Mouse (Mus musculus): ENCODE results near the gene Fkbp9. TPM values are rescaled to one million over a fixed set of nuclear protein-coding genes. Genes with fewer than 3 reads are reported as not detected.
"Not testable (repeated sequence)": the region's sequence is repeated elsewhere in the genome, so short reads cannot be mapped to it uniquely, and the experiment has no call there.

Fkbp9 gene
- polyA plus RNA-seq, 1 experiment from 2014 or later = 154 TPM

- WGBS = 77% methylated on average over 3 of the region's 3 CpGs
- Histone ChIP-seq H3K27ac (ENCODE audit: poor library complexity, severe bottlenecking) (no peak overlapping the region), H3K36me3 (peaks cover 28% of the 10 kb centered on the region), H3K4me3 (no peak overlapping the region), H3K27me3 (replicated peaks) (no peaks in the 10 kb centered on the region), H3K4me1 (replicated peaks) (peaks cover 9% of the 10 kb centered on the region), H3K9me3 (replicated peaks) (no peaks in the 10 kb centered on the region), H3K9ac (no peak overlapping the region), H3K4me2 (no peak overlapping the region)
- ATAC-seq (ENCODE audit: insufficient number of reproducible peaks, low FRiP score) = no peak
These were observed 5.8 kb downstream of the Fkbp9 start for GRCm38 (mm10) chr6:56837621-56838020.

GRCm38 (mm10) chr6:56843229-56843628, 11.4 kb downstream of the Fkbp9 start:
- peaks cover 6% of the 10 kb centered on the region; the same call in 1 of the 2 replicates for H3K4me1 ChIP-seq (replicated peaks)

GRCm38 (mm10) chr6:56844365-56844764, 12.5 kb downstream of the Fkbp9 start:
- Histone ChIP-seq H3K27ac (ENCODE audit: poor library complexity, severe bottlenecking) (no peak overlapping the region), H3K36me3 (peaks cover 8% of the 10 kb centered on the region), H3K4me3 (no peak overlapping the region), H3K9me3 (replicated peaks) (no peaks in the 10 kb centered on the region), H3K27me3 (replicated peaks) (no peaks in the 10 kb centered on the region), H3K4me2 (no peak overlapping the region), H3K4me1 (replicated peaks) (peaks cover 17% of the 10 kb centered on the region), H3K9ac (no peak overlapping the region)
- ATAC-seq (ENCODE audit: insufficient number of reproducible peaks, low FRiP score) = no peak
- WGBS = 62% methylated on average over 2 of the region's 2 CpGs

More at GRCm38 (mm10) chr6:56843229-56843628, 11.4 kb downstream of the Fkbp9 start:
- Histone ChIP-seq H3K9ac (no peak overlapping the region), H3K9me3 (replicated peaks) (no peaks in the 10 kb centered on the region), H3K4me3 (no peak overlapping the region), H3K36me3 (peaks cover 12% of the 10 kb centered on the region), H3K27me3 (replicated peaks) (no peaks in the 10 kb centered on the region), H3K4me2 (no peak overlapping the region), H3K27ac (ENCODE audit: poor library complexity, severe bottlenecking) (no peak overlapping the region)
- 80% methylated on average over 3 of the region's 3 CpGs for WGBS
- ATAC-seq (ENCODE audit: insufficient number of reproducible peaks, low FRiP score) = no peak

GRCm38 (mm10) chr6:56848974-56849373, 17.1 kb downstream of the Fkbp9 start:
- Histone ChIP-seq H3K4me3 (no peak overlapping the region), H3K27ac (ENCODE audit: poor library complexity, severe bottlenecking) (no peak overlapping the region), H3K9ac (no peak overlapping the region), H3K27me3 (replicated peaks) (no peaks in the 10 kb centered on the region), H3K4me2 (no peak overlapping the region), H3K9me3 (replicated peaks) (no peaks in the 10 kb centered on the region), H3K36me3 (peaks cover 24% of the 10 kb centered on the region), H3K4me1 (replicated peaks) (peaks cover 20% of the 10 kb centered on the region)
- ATAC-seq (ENCODE audit: insufficient number of reproducible peaks, low FRiP score) = no peak
- 78% methylated on average over 3 of the region's 3 CpGs for WGBS

GRCm38 (mm10) chr6:56850315-56850714, 18.5 kb downstream of the Fkbp9 start:
- Histone ChIP-seq H3K4me3 (no peak overlapping the region), H3K4me2 (no peak overlapping the region), H3K9ac (no peak overlapping the region), H3K27ac (ENCODE audit: poor library complexity, severe bottlenecking) (0 out of 2 replicates have a peak overlapping the region, but pooled peaks have one; percentile 25), H3K9me3 (replicated peaks) (no peaks in the 10 kb centered on the region), H3K36me3 (peaks cover 23% of the 10 kb centered on the region), H3K27me3 (replicated peaks) (no peaks in the 10 kb centered on the region), H3K4me1 (replicated peaks) (peaks cover 20% of the 10 kb centered on the region)
- no peak for ATAC-seq (ENCODE audit: insufficient number of reproducible peaks, low FRiP score)
- WGBS = 52% methylated on average over 7 of the region's 7 CpGs

GRCm38 (mm10) chr6:56854803-56855202, 22.9 kb downstream of the Fkbp9 start:
- Histone ChIP-seq H3K27me3 (replicated peaks) (no peaks in the 10 kb centered on the region), H3K9me3 (replicated peaks) (no peaks in the 10 kb centered on the region), H3K27ac (ENCODE audit: poor library complexity, severe bottlenecking) (no peak overlapping the region), H3K36me3 (peaks cover 37% of the 10 kb centered on the region), H3K9ac (no peak overlapping the region), H3K4me3 (no peak overlapping the region), H3K4me2 (no peak overlapping the region), H3K4me1 (replicated peaks) (no peaks in the 10 kb centered on the region; the same call in 1 of the 2 replicates)
- no peak for ATAC-seq (ENCODE audit: insufficient number of reproducible peaks, low FRiP score)
- 94% methylated on average over 8 of the region's 8 CpGs for WGBS

- Histone ChIP-seq H3K4me1 (replicated peaks) (0 out of 2 replicates have a peak, but pooled peaks cover 4% of the 10 kb centered on the region), H3K4me2 (no peak overlapping the region), H3K36me3 (peaks cover 39% of the 10 kb centered on the region), H3K27me3 (replicated peaks) (no peaks in the 10 kb centered on the region), H3K4me3 (no peak overlapping the region), H3K9ac (no peak overlapping the region), H3K27ac (ENCODE audit: poor library complexity, severe bottlenecking) (no peak overlapping the region), H3K9me3 (replicated peaks) (no peaks in the 10 kb centered on the region)
- no peak for ATAC-seq (ENCODE audit: insufficient number of reproducible peaks, low FRiP score)
- 75% methylated on average over 5 of the region's 5 CpGs for WGBS
These were observed 24.9 kb downstream of the Fkbp9 start for GRCm38 (mm10) chr6:56856748-56857147.

- H3K4me2 ChIP-seq = no peak overlapping the region
- H3K9ac ChIP-seq = no peak overlapping the region
- H3K27me3 ChIP-seq (replicated peaks) = no peaks in the 10 kb centered on the region
- no peak overlapping the region for H3K27ac ChIP-seq (ENCODE audit: poor library complexity, severe bottlenecking)
- no peaks in the 10 kb centered on the region for H3K9me3 ChIP-seq (replicated peaks)
- WGBS = 80% methylated on average over 8 of the region's 8 CpGs
- ATAC-seq (ENCODE audit: insufficient number of reproducible peaks, low FRiP score) = 0 out of 2 replicates have a peak, but pooled peaks have one; percentile 36
- peaks cover 48% of the 10 kb centered on the region for H3K36me3 ChIP-seq
- H3K4me3 ChIP-seq = no peak overlapping the region
- 0 out of 2 replicates have a peak, but pooled peaks cover 4% of the 10 kb centered on the region for H3K4me1 ChIP-seq (replicated peaks)
These were observed 28.5 kb downstream of the Fkbp9 start for GRCm38 (mm10) chr6:56860205-56860848.

- H3K36me3 ChIP-seq = peaks cover 39% of the 10 kb centered on the region
- not testable (repeated sequence) for H3K27ac ChIP-seq (ENCODE audit: poor library complexity, severe bottlenecking)
- WGBS = 97% methylated on average over 1 of the region's 1 CpGs
These were observed 35.0 kb downstream of the Fkbp9 start for GRCm38 (mm10) chr6:56866899-56867298.

GRCm38 (mm10) chr6:56868565-56868964, 36.7 kb downstream of the Fkbp9 start:
- Histone ChIP-seq H3K4me2 (no peak overlapping the region), H3K9me3 (replicated peaks) (no peaks in the 10 kb centered on the region), H3K36me3 (peaks cover 34% of the 10 kb centered on the region), H3K9ac (no peak overlapping the region), H3K4me3 (no peak overlapping the region), H3K27me3 (replicated peaks) (no peaks in the 10 kb centered on the region), H3K27ac (ENCODE audit: poor library complexity, severe bottlenecking) (no peak overlapping the region), H3K4me1 (replicated peaks) (peaks cover 16% of the 10 kb centered on the region)
- WGBS = 52% methylated on average over 8 of the region's 8 CpGs
- no peak for ATAC-seq (ENCODE audit: insufficient number of reproducible peaks, low FRiP score)

More at GRCm38 (mm10) chr6:56866899-56867298, 35.0 kb downstream of the Fkbp9 start:
- not testable (repeated sequence) for H3K9me3 ChIP-seq (replicated peaks); H3K4me3 ChIP-seq; H3K9ac ChIP-seq; ATAC-seq (ENCODE audit: insufficient number of reproducible peaks, low FRiP score); H3K4me2 ChIP-seq; H3K27me3 ChIP-seq (replicated peaks)
- H3K4me1 ChIP-seq (replicated peaks) = peaks cover 16% of the 10 kb centered on the region

- no peak overlapping the region for H3K27ac ChIP-seq (ENCODE audit: poor library complexity, severe bottlenecking)
- H3K4me3 ChIP-seq = no peak overlapping the region
- 23% methylated on average over 2 of the region's 2 CpGs for WGBS
- ATAC-seq (ENCODE audit: insufficient number of reproducible peaks, low FRiP score) = no peak
- H3K9me3 ChIP-seq (replicated peaks) = no peaks in the 10 kb centered on the region
- H3K27me3 ChIP-seq (replicated peaks) = no peaks in the 10 kb centered on the region
- peaks cover 36% of the 10 kb centered on the region for H3K36me3 ChIP-seq
- H3K4me1 ChIP-seq (replicated peaks) = peaks cover 16% of the 10 kb centered on the region
- no peak overlapping the region for H3K9ac ChIP-seq
- H3K4me2 ChIP-seq = no peak overlapping the region
These were observed 38.2 kb downstream of the Fkbp9 start for GRCm38 (mm10) chr6:56870027-56870426.

GRCm38 (mm10) chr6:56876870-56877269, 45.0 kb downstream of the Fkbp9 start:
- 52% methylated on average over 4 of the region's 4 CpGs for WGBS
- H3K4me2 ChIP-seq = no peak overlapping the region
- ATAC-seq (ENCODE audit: insufficient number of reproducible peaks, low FRiP score) = no peak
- peaks cover 16% of the 10 kb centered on the region for H3K4me1 ChIP-seq (replicated peaks)
- H3K9me3 ChIP-seq (replicated peaks) = no peaks in the 10 kb centered on the region
- H3K9ac ChIP-seq = no peak overlapping the region
- peaks cover 67% of the 10 kb centered on the region for H3K36me3 ChIP-seq
- no peaks in the 10 kb centered on the region for H3K27me3 ChIP-seq (replicated peaks)
- H3K4me3 ChIP-seq = no peak overlapping the region
- no peak overlapping the region for H3K27ac ChIP-seq (ENCODE audit: poor library complexity, severe bottlenecking)
